35 mouse cellular contexts compared by ENCODE assay signal in genomic region chrX:164447682-164448071, GRCm38 (mm10). TPM values are rescaled to one million over a fixed set of nuclear protein-coding genes. Genes with fewer than 3 reads are reported as not detected.
A peak's percentile ranks its signal among the peaks of the same experiment; 100 is the strongest.
DNase-seq lines count a peak whose midpoint lies in the region; ATAC-seq lines count a peak whose summit lies in the region.
"Had no signal": no experiment of that assay in that cellular context is flagged by ENCODE, and none has a peak within 500 bp of the region (broad histone marks: within the 10 kb centered on the region; RNA-seq: fewer than 3 reads in every experiment).

No protein-coding gene starts in this region.

- no peak overlapping the region for H3K9ac ChIP-seq in liver, embryonic 15.5 days
- H3K9ac ChIP-seq in heart, embryonic 12.5 days: no peak overlapping the region
- H3K9ac ChIP-seq: embryonic facial prominence, embryonic 12.5 days; hindbrain, embryonic 13.5 days; midbrain, embryonic 15.5 days; neural tube, embryonic 15.5 days; stomach, embryonic 15.5 days had no signal

- 31% methylated on average over 2 of the region's 2 CpGs for whole genome bisulfite sequencing in liver, embryonic 15.5 days (ENCODE audit: insufficient replicate concordance)
- WGBS in heart, embryonic 12.5 days: 62% methylated on average over 2 of the region's 2 CpGs

- ATAC-seq in liver, embryonic 15.5 days (ENCODE audit: insufficient read depth): peak; percentile 92
- ATAC-seq in heart, embryonic 12.5 days (ENCODE audit: insufficient number of reproducible peaks, low FRiP score): no peak
- ATAC-seq: forebrain, embryonic 16.5 days; intestine, embryonic 16.5 days; midbrain, embryonic 15.5 days; Patski had no signal

- peak overlapping the region; percentile 82 for H3K27ac ChIP-seq in liver, embryonic 15.5 days (replicated peaks)
- H3K27ac ChIP-seq in heart, embryonic 12.5 days (ENCODE audit: poor library complexity, severe bottlenecking): no peak overlapping the region
- H3K27ac ChIP-seq: embryonic facial prominence, embryonic 12.5 days; heart, embryonic 10.5 days; hindbrain, embryonic 13.5 days; kidney, postnatal 0 days; macrophage; midbrain, embryonic 10.5 days; midbrain, embryonic 15.5 days; neural tube, embryonic 15.5 days; stomach, embryonic 15.5 days had no signal

- no peaks in the 10 kb centered on the region for H3K9me3 ChIP-seq in liver, embryonic 15.5 days (replicated peaks)
- H3K9me3 ChIP-seq in heart, embryonic 12.5 days (replicated peaks): no peaks in the 10 kb centered on the region
- H3K9me3 ChIP-seq: embryonic facial prominence, embryonic 12.5 days; heart, embryonic 10.5 days; hindbrain, embryonic 13.5 days; midbrain, embryonic 10.5 days; midbrain, embryonic 15.5 days; neural tube, embryonic 15.5 days; stomach, embryonic 15.5 days had no signal

- H3K27me3 ChIP-seq in liver, embryonic 15.5 days: no peaks in the 10 kb centered on the region
- 0 out of 2 replicates have a peak, but pooled peaks cover 3% of the 10 kb centered on the region for H3K27me3 ChIP-seq in heart, embryonic 12.5 days (replicated peaks)
- H3K27me3 ChIP-seq: embryonic facial prominence, embryonic 12.5 days; hindbrain, embryonic 13.5 days; neural tube, embryonic 15.5 days; stomach, embryonic 15.5 days had no signal

- no peaks in the 10 kb centered on the region for H3K36me3 ChIP-seq in liver, embryonic 15.5 days (replicated peaks)
- H3K36me3 ChIP-seq in heart, embryonic 12.5 days: no peaks in the 10 kb centered on the region
- H3K36me3 ChIP-seq: embryonic facial prominence, embryonic 12.5 days; heart, embryonic 10.5 days; hindbrain, embryonic 13.5 days; midbrain, embryonic 10.5 days; midbrain, embryonic 15.5 days; neural tube, embryonic 15.5 days; stomach, embryonic 15.5 days had no signal

- peak; percentile 53 for DNase-seq in c-Kit-positive CD71-positive TER-119-positive erythroid progenitor cells, embryonic 14.5 days (ENCODE audit: low spot score)
- peak; percentile 9 for DNase-seq in liver
- no peak for DNase-seq in layer of hippocampus, adult 9-11 months
- no peak for DNase-seq in urinary bladder, postnatal 4 days (ENCODE audit: low spot score in 2 of 2)
- no peak for DNase-seq in lung, adult 18-20 months
- DNase-seq: adrenal gland, postnatal 36 days; B cell, adult 2 months; cerebellum, adult 8-10 months; cerebellum, postnatal 25 days; embryo, embryonic 11 days; gastrocnemius, postnatal 10 days; heart, postnatal 4 days; kidney, adult 8-10 months; kidney, postnatal 4 days; layer of hippocampus, postnatal 36 days; lung, postnatal 10 days; right cerebral cortex, postnatal 25 days had no signal

- no peak overlapping the region for H3K4me3 ChIP-seq in liver, embryonic 15.5 days (replicated peaks)
- H3K4me3 ChIP-seq in heart, embryonic 12.5 days: no peak overlapping the region
- H3K4me3 ChIP-seq: embryonic facial prominence, embryonic 12.5 days; heart, embryonic 10.5 days; hindbrain, embryonic 13.5 days; midbrain, embryonic 10.5 days; midbrain, embryonic 15.5 days; neural tube, embryonic 15.5 days; stomach, embryonic 15.5 days had no signal

- H3K4me1 ChIP-seq in liver, embryonic 15.5 days (replicated peaks): peaks cover 18% of the 10 kb centered on the region
- 0 out of 2 replicates have a peak, but pooled peaks cover 3% of the 10 kb centered on the region for H3K4me1 ChIP-seq in heart, embryonic 12.5 days (replicated peaks)
- H3K4me1 ChIP-seq: embryonic facial prominence, embryonic 12.5 days; heart, embryonic 10.5 days; hindbrain, embryonic 13.5 days; midbrain, embryonic 10.5 days; midbrain, embryonic 15.5 days; neural tube, embryonic 15.5 days; stomach, embryonic 15.5 days had no signal

- H3K4me2 ChIP-seq in liver, embryonic 15.5 days: peak overlapping the region; percentile 35; the same call in 1 of the 2 replicates
- no peak overlapping the region for H3K4me2 ChIP-seq in heart, embryonic 12.5 days
- H3K4me2 ChIP-seq: embryonic facial prominence, embryonic 12.5 days; hindbrain, embryonic 13.5 days; midbrain, embryonic 15.5 days; neural tube, embryonic 15.5 days; stomach, embryonic 15.5 days had no signal

RNA-seq across cellular contexts. Expression of gene Asb11, which starts 10.9 kb away (rescaled TPM):
- polyA plus RNA-seq in liver, embryonic 15.5 days (2015; fragmentation: Nextera tagmentation; extraction: Ambion mirVana): 0.08 and 0.12 TPM in 2 replicates
- polyA plus RNA-seq in heart, embryonic 12.5 days (2016; fragmentation: Nextera tagmentation; extraction: Ambion mirVana): 7.1 and 7.7 TPM in 2 replicates
- polyA plus RNA-seq: brain, embryonic 14.5 days; embryonic facial prominence, embryonic 12.5 days; forebrain, embryonic 11.5 days; forebrain, embryonic 16.5 days; hindbrain, embryonic 13.5 days; liver, adult 2 months; macrophage; midbrain, embryonic 10.5 days; midbrain, embryonic 15.5 days; neural tube, embryonic 15.5 days; Patski; stomach, embryonic 15.5 days had no signal

RNA-seq across cellular contexts. Expression of gene Piga, which starts 28.1 kb away (rescaled TPM):
- 11.8 and 12.2 TPM in 2 replicates for polyA plus RNA-seq in liver, embryonic 15.5 days (2015; fragmentation: Nextera tagmentation; extraction: Ambion mirVana)
- polyA plus RNA-seq in heart, embryonic 12.5 days (2016; fragmentation: Nextera tagmentation; extraction: Ambion mirVana): 11.9 TPM in 2 replicates

RNA-seq across cellular contexts. Expression of gene Asb9, which starts 58.5 kb away (rescaled TPM):
- polyA plus RNA-seq in liver, embryonic 15.5 days (2015; fragmentation: Nextera tagmentation; extraction: Ambion mirVana): not detected in 2 replicates
- not detected in 2 replicates for polyA plus RNA-seq in heart, embryonic 12.5 days (2016; fragmentation: Nextera tagmentation; extraction: Ambion mirVana)
- polyA plus RNA-seq: forebrain, embryonic 16.5 days; heart, postnatal 0 days; intestine, embryonic 16.5 days; liver, adult 2 months; macrophage; midbrain, embryonic 15.5 days; neural tube, embryonic 15.5 days; stomach, embryonic 15.5 days had no signal

Comparison
In these comparisons a context has a peak if more than half of its experiments do, and no peak if none do; other contexts are left out.
1. DNase-seq: peak in c-Kit-positive CD71-positive TER-119-positive erythroid progenitor cells, embryonic 14.5 days (single experiment) and liver (single experiment); none in layer of hippocampus, adult 9-11 months (single experiment), urinary bladder, postnatal 4 days (0 of 2) and lung, adult 18-20 months (0 of 2).